Mouse (Mus musculus): Measurements from ENCODE around the gene Tenm3. TPM values are rescaled to one million over a fixed set of nuclear protein-coding genes. Genes with fewer than 3 reads are reported as not detected.

The Tenm3 gene
- polyA plus RNA-seq, 1 experiment from 2014 or later = 36.1 TPM

- no peaks in the 10 kb centered on the region for H3K36me3 ChIP-seq (ENCODE audit: control insufficient read depth, insufficient read depth, low read length)
- H3K4me2 ChIP-seq (ENCODE audit: low read depth) = no peak overlapping the region
- H3K4me3 ChIP-seq (ENCODE audit: low read depth, low read length) = no peak overlapping the region
- peaks cover 12% of the 10 kb centered on the region for H3K4me1 ChIP-seq (ENCODE audit: control insufficient read depth, insufficient read depth, low read length)
- ATAC-seq (ENCODE audit: insufficient read depth, low FRiP score, low TSS enrichment) = no peak
- H3K27ac ChIP-seq (ENCODE audit: low read depth, low read length) = no peak overlapping the region
- no peaks in the 10 kb centered on the region for H3K27me3 ChIP-seq (ENCODE audit: control insufficient read depth, insufficient read depth, low read length)
- no peak overlapping the region for H3K9ac ChIP-seq (ENCODE audit: low read length)
- no peaks in the 10 kb centered on the region for H3K9me3 ChIP-seq (ENCODE audit: control insufficient read depth, low read length)
- WGBS = 13% methylated on average over 6 of the region's 6 CpGs
- no peak for DNase-seq (ENCODE audit: low spot score)
These were observed 264.0 kb downstream of the Tenm3 start for GRCm38 (mm10) chr8:48579732-48580131.

GRCm38 (mm10) chr8:48579144-48579543 lies 264.6 kb downstream of the Tenm3 start:
- ATAC-seq (ENCODE audit: insufficient read depth, low FRiP score, low TSS enrichment) (0 out of 2 replicates have a peak, but pooled peaks have one; percentile 53), DNase-seq (ENCODE audit: low spot score) (no peak)
- 3% methylated on average over 8 of the region's 8 CpGs for WGBS
- no peak overlapping the region for H3K4me2 ChIP-seq (ENCODE audit: low read depth)
- H3K9ac ChIP-seq (ENCODE audit: low read length) = no peak overlapping the region
- no peaks in the 10 kb centered on the region for H3K9me3 ChIP-seq (ENCODE audit: control insufficient read depth, low read length)
- no peaks in the 10 kb centered on the region for H3K36me3 ChIP-seq (ENCODE audit: control insufficient read depth, insufficient read depth, low read length)
- no peaks in the 10 kb centered on the region for H3K27me3 ChIP-seq (ENCODE audit: control insufficient read depth, insufficient read depth, low read length)
- H3K27ac ChIP-seq (ENCODE audit: low read depth, low read length) = no peak overlapping the region
- no peak overlapping the region for H3K4me3 ChIP-seq (ENCODE audit: low read depth, low read length)
- H3K4me1 ChIP-seq (ENCODE audit: control insufficient read depth, insufficient read depth, low read length) = peaks cover 12% of the 10 kb centered on the region

GRCm38 (mm10) chr8:48572941-48573340 lies 270.8 kb downstream of the Tenm3 start:
- ATAC-seq (ENCODE audit: insufficient read depth, low FRiP score, low TSS enrichment) (no peak), DNase-seq (ENCODE audit: low spot score) (no peak)
- Histone ChIP-seq H3K27ac (ENCODE audit: low read depth, low read length) (no peak overlapping the region), H3K4me2 (ENCODE audit: low read depth) (no peak overlapping the region), H3K36me3 (ENCODE audit: control insufficient read depth, insufficient read depth, low read length) (no peaks in the 10 kb centered on the region), H3K4me1 (ENCODE audit: control insufficient read depth, insufficient read depth, low read length) (no peaks in the 10 kb centered on the region), H3K27me3 (ENCODE audit: control insufficient read depth, insufficient read depth, low read length) (no peaks in the 10 kb centered on the region), H3K9ac (ENCODE audit: low read length) (no peak overlapping the region), H3K9me3 (ENCODE audit: control insufficient read depth, low read length) (no peaks in the 10 kb centered on the region), H3K4me3 (ENCODE audit: low read depth, low read length) (no peak overlapping the region)
- 84% methylated on average over 1 of the region's 1 CpGs for WGBS

DNA sequence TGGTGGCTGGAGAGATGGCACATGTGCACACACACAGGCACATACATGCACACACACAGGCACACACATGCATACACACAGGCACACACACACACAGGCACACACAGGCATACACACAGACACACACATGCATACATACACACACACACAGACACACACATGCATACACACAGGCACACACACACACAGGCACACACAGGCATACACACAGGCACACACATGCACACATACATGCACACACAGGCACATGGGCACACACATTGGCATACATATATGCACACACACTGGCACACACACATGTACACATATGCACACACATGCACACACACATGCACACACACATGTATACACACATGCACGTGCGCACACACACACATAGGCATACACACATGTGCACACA lies 271.4 kb downstream of the Tenm3 start:
- ATAC-seq (ENCODE audit: insufficient read depth, low FRiP score, low TSS enrichment) (no peak), DNase-seq (ENCODE audit: low spot score) (no peak)
- H3K4me3 ChIP-seq (ENCODE audit: low read depth, low read length) = no peak overlapping the region
- no peak overlapping the region for H3K27ac ChIP-seq (ENCODE audit: low read depth, low read length)
- no peaks in the 10 kb centered on the region for H3K4me1 ChIP-seq (ENCODE audit: control insufficient read depth, insufficient read depth, low read length)
- whole genome bisulfite sequencing = 98% methylated on average over 2 of the region's 2 CpGs
- no peak overlapping the region for H3K9ac ChIP-seq (ENCODE audit: low read length)
- H3K4me2 ChIP-seq (ENCODE audit: low read depth) = no peak overlapping the region
- H3K9me3 ChIP-seq (ENCODE audit: control insufficient read depth, low read length) = no peaks in the 10 kb centered on the region
- no peaks in the 10 kb centered on the region for H3K36me3 ChIP-seq (ENCODE audit: control insufficient read depth, insufficient read depth, low read length)
- H3K27me3 ChIP-seq (ENCODE audit: control insufficient read depth, insufficient read depth, low read length) = no peaks in the 10 kb centered on the region

DNA sequence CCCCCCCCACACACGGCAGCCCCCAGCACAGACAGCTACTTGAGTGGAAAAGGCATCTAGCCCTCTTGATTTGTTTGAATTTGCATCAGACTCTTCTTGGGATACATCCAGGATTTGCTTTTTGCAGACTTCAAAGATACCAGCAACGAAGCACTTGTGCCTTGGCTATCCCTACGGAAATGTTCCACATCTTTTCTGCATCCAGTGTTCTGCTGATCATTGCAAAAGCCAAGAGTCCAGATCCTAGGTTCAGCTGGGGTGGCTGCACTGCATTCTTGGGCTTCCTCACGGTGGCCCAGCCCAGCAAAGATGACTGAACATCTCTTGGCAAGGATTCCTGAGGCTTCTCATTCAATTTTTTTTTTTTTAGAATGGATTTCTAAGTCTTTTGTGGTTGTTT lies 275.1 kb downstream of the Tenm3 start:
- Histone ChIP-seq H3K9me3 (ENCODE audit: control insufficient read depth, low read length) (no peaks in the 10 kb centered on the region), H3K4me2 (ENCODE audit: low read depth) (no peak overlapping the region), H3K36me3 (ENCODE audit: control insufficient read depth, insufficient read depth, low read length) (no peaks in the 10 kb centered on the region), H3K4me3 (ENCODE audit: low read depth, low read length) (no peak overlapping the region), H3K4me1 (ENCODE audit: control insufficient read depth, insufficient read depth, low read length) (no peaks in the 10 kb centered on the region), H3K9ac (ENCODE audit: low read length) (no peak overlapping the region), H3K27me3 (ENCODE audit: control insufficient read depth, insufficient read depth, low read length) (no peaks in the 10 kb centered on the region), H3K27ac (ENCODE audit: low read depth, low read length) (no peak overlapping the region)
- ATAC-seq (ENCODE audit: insufficient read depth, low FRiP score, low TSS enrichment) = no peak
- DNase-seq (ENCODE audit: low spot score) = no peak
- 65% methylated on average over 4 of the region's 4 CpGs for WGBS

- Histone ChIP-seq H3K27me3 (ENCODE audit: control insufficient read depth, insufficient read depth, low read length) (no peaks in the 10 kb centered on the region), H3K27ac (ENCODE audit: low read depth, low read length) (no peak overlapping the region), H3K4me2 (ENCODE audit: low read depth) (no peak overlapping the region), H3K9me3 (ENCODE audit: control insufficient read depth, low read length) (no peaks in the 10 kb centered on the region), H3K9ac (ENCODE audit: low read length) (no peak overlapping the region), H3K4me3 (ENCODE audit: low read depth, low read length) (no peak overlapping the region), H3K4me1 (ENCODE audit: control insufficient read depth, insufficient read depth, low read length) (no peaks in the 10 kb centered on the region), H3K36me3 (ENCODE audit: control insufficient read depth, insufficient read depth, low read length) (no peaks in the 10 kb centered on the region)
- WGBS = 71% methylated on average over 10 of the region's 10 CpGs
- DNase-seq (ENCODE audit: low spot score) (no peak), ATAC-seq (ENCODE audit: insufficient read depth, low FRiP score, low TSS enrichment) (no peak)
These were observed 275.7 kb downstream of the Tenm3 start for GRCm38 (mm10) chr8:48567929-48568607.

GRCm38 (mm10) chr8:48560227-48560626 lies 283.5 kb downstream of the Tenm3 start:
- Histone ChIP-seq H3K27ac (ENCODE audit: low read depth, low read length) (no peak overlapping the region), H3K27me3 (ENCODE audit: control insufficient read depth, insufficient read depth, low read length) (no peaks in the 10 kb centered on the region), H3K4me2 (ENCODE audit: low read depth) (no peak overlapping the region), H3K4me3 (ENCODE audit: low read depth, low read length) (no peak overlapping the region), H3K4me1 (ENCODE audit: control insufficient read depth, insufficient read depth, low read length) (no peaks in the 10 kb centered on the region), H3K36me3 (ENCODE audit: control insufficient read depth, insufficient read depth, low read length) (no peaks in the 10 kb centered on the region), H3K9ac (ENCODE audit: low read length) (no peak overlapping the region), H3K9me3 (ENCODE audit: control insufficient read depth, low read length) (no peaks in the 10 kb centered on the region)
- WGBS = 77% methylated on average over 9 of the region's 9 CpGs
- no peak for DNase-seq (ENCODE audit: low spot score)
- no peak for ATAC-seq (ENCODE audit: insufficient read depth, low FRiP score, low TSS enrichment)

DNA sequence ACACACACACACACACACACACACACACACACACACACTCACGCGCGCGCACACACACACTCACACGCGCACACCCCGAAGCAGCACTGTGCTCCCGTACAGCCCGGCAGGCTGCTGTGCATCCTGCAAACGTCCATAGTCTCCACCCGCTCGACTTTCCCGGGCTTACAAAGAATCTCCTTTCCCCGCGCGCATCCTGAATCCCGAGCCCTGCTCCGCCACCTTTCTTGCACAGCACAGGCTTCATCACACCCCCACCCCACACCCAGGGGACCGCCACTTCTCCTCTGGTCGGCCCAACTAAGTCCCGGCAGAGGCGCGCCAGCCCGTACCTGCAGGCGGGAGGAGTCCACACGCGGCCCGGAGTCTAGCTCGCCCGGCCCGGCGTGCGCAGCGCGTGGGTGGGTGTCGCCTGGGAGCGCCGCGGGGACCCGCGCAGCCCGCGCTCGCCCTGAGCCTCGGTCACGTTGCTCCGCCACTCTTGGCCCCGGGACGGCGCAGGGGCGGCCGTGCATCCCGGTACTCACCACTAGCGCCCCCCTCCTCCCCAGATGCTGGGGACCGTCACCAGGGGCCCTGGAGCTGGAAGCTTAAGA lies 288.1 kb downstream of the Tenm3 start:
- H3K4me1 ChIP-seq (ENCODE audit: control insufficient read depth, insufficient read depth, low read length) = peaks cover 7% of the 10 kb centered on the region; the same call in 1 of the 2 replicates
- peak; percentile 75 for ATAC-seq (ENCODE audit: insufficient read depth, low FRiP score, low TSS enrichment)
- peak overlapping the region; percentile 86 for H3K9ac ChIP-seq (ENCODE audit: low read length)
- peak overlapping the region; percentile 57 for H3K4me3 ChIP-seq (ENCODE audit: low read depth, low read length)
- peak overlapping the region; percentile 96 for H3K27ac ChIP-seq (ENCODE audit: low read depth, low read length)
- H3K4me2 ChIP-seq (ENCODE audit: low read depth) = peak overlapping the region; percentile 74
- no peaks in the 10 kb centered on the region for H3K27me3 ChIP-seq (ENCODE audit: control insufficient read depth, insufficient read depth, low read length)
- no peaks in the 10 kb centered on the region for H3K9me3 ChIP-seq (ENCODE audit: control insufficient read depth, low read length)
- H3K36me3 ChIP-seq (ENCODE audit: control insufficient read depth, insufficient read depth, low read length) = no peaks in the 10 kb centered on the region
- DNase-seq (ENCODE audit: low spot score) = peak; percentile 78
- WGBS = under 1% methylated on average over 51 of the region's 55 CpGs
